Mouse (Mus musculus) intestine, postnatal 0 days (tissue): ENCODE measurements around the gene Magi1. TPM values are rescaled to one million over a fixed set of nuclear protein-coding genes. Genes with fewer than 3 reads are reported as not detected.

Source experiments
- ATAC-seq: fragments of 200-750 bp; cut with Nextera tagmentation; 2 replicates; pipeline ENCODE4 v1.8.0; 2017; ENCODE audit warnings: mild to moderate bottlenecking, moderate TSS enrichment, moderate library complexity
- H3K27ac ChIP-seq: fragments of 300-500 bp; sonication (generic); 2 replicates; pipeline ENCODE4 v1.5.1; 2014; ENCODE audit warnings: mild to moderate bottlenecking, low read depth, low read length, moderate library complexity
- H3K27me3 ChIP-seq: fragments of 300-500 bp; sonication (generic); replicated peaks from 2 replicates; pipeline ENCODE4 v1.6.1; 2014; ENCODE audit warnings: low read length, mixed read lengths; ENCODE audit not compliant: control insufficient read depth, insufficient read depth
- H3K36me3 ChIP-seq: fragments of 300-500 bp; sonication (generic); 2 replicates; pipeline ENCODE4 v1.6.1; 2014; ENCODE audit warnings: mild to moderate bottlenecking, moderate library complexity; ENCODE audit not compliant: control insufficient read depth, insufficient read depth
- H3K4me1 ChIP-seq: fragments of 300-500 bp; sonication (generic); replicated peaks from 2 replicates; pipeline ENCODE4 v1.6.1; 2014; ENCODE audit warnings: antibody characterized with exemption, low read length, mixed read lengths; ENCODE audit not compliant: control insufficient read depth, insufficient read depth
- H3K4me2 ChIP-seq: fragments of 300-500 bp; sonication (generic); replicated peaks from 2 replicates; pipeline ENCODE4 v1.6.1; 2014; ENCODE audit warnings: low read depth, mild to moderate bottlenecking, moderate library complexity
- H3K4me3 ChIP-seq: fragments of 300-500 bp; sonication (generic); 2 replicates; pipeline ENCODE4 v1.5.1; 2014; ENCODE audit warnings: low read depth, low read length
- H3K9ac ChIP-seq: fragments of 300-500 bp; sonication (generic); 2 replicates; pipeline ENCODE4 v1.6.1; 2014; ENCODE audit warnings: mild to moderate bottlenecking, low read depth, low read length
- H3K9me3 ChIP-seq: fragments of 300-500 bp; sonication (generic); 2 replicates; pipeline ENCODE4 v1.6.1; 2016; ENCODE audit warnings: mixed run types; ENCODE audit not compliant: control insufficient read depth
- CTCF ChIP-seq: sonication (generic); IDR thresholded peaks from 2 replicates; pipeline ENCODE4 v1.5.1; 2016; ENCODE audit warnings: low read depth, mild to moderate bottlenecking, control low read depth, antibody characterized with exemption, moderate library complexity
- WGBS: fragments of 180-500 bp; shearing (Covaris S2); extraction: QIAGEN DNeasy Blood & Tissue Kit; methylation state at CpG from one replicate; pipeline ENCODE4 v1.1.7; 2014; 5-methylcytosine and 5-hydroxymethylcytosine counted together
- polyA plus RNA-seq: library from polyadenylated mRNA; unstranded; fragments of >200 nt; fragmentation: Nextera tagmentation; extraction: Ambion mirVana; gene quantifications from 2 replicates; pipeline ENCODE4 v1.2.1, GENCODE M21; 2015

Gene Magi1
- polyA plus RNA-seq, 1 experiment from 2014 or later = 4.2 TPM

DNA sequence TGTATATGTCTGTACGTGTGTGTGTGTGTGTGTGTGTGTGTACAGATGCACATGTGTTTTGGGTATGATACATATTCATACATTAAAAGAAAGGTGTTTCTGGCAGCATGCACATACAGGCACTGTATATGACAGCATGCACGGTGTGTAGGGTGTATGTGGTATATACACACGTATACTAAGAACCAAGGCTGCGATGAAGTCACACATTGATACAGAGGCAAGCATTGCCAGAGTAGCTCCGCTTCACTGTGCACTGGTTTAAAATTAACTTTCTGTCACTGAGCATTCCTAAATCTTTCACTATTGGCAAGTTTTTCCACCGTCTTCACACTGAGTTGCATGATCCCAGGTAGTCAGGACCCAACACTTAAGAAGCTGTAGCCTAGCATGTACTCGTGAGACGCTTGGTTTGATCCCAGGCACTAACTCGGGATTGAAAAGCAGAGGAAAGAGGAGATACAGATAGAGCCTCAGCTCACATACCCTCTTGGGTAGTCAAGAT, 34.4 kb downstream of the Magi1 start:
- ATAC-seq = no peak

DNA sequence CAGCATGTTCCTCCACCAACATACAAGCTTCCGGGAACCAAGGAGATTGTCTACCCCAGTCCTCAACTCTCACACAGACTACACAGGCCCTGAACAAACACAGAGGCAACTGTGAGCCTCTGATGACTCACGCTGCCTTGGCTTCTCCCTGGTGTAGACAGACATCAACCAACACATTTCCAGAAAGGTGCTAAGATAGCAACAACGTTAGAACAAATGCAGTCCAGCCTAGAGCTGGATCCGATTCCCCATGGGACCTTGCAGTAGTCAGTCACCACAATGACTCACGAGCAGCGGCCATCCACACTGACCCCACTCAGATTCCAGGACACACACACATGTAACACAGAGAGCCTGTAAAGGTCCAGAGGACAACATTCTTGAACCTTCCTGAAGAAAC, 42.5 kb downstream of the Magi1 start:
- H3K9ac ChIP-seq = no peak overlapping the region
- H3K4me3 ChIP-seq = no peak overlapping the region
- H3K36me3 ChIP-seq = no peaks in the 10 kb centered on the region
- peak; percentile 61 for ATAC-seq
- TF ChIP-seq CTCF = no peak
- H3K27me3 ChIP-seq = no peaks in the 10 kb centered on the region
- no peak overlapping the region for H3K4me2 ChIP-seq
- H3K9me3 ChIP-seq = no peaks in the 10 kb centered on the region
- H3K27ac ChIP-seq = no peak overlapping the region; the same call in 1 of the 2 replicates
- 0 out of 2 replicates have a peak, but pooled peaks cover 4% of the 10 kb centered on the region for H3K4me1 ChIP-seq
- WGBS = 37% methylated on average over 6 of the region's 6 CpGs

More for the DNA sequence above, 34.4 kb downstream of the Magi1 start:
- Histone ChIP-seq H3K4me3 (no peak overlapping the region), H3K4me2 (no peak overlapping the region), H3K9ac (no peak overlapping the region), H3K4me1 (peaks cover 4% of the 10 kb centered on the region; the same call in 1 of the 2 replicates), H3K9me3 (no peaks in the 10 kb centered on the region), H3K27ac (no peak overlapping the region), H3K36me3 (no peaks in the 10 kb centered on the region), H3K27me3 (no peaks in the 10 kb centered on the region)
- TF ChIP-seq CTCF = no peak
- WGBS = 75% methylated on average over 9 of the region's 9 CpGs

DNA sequence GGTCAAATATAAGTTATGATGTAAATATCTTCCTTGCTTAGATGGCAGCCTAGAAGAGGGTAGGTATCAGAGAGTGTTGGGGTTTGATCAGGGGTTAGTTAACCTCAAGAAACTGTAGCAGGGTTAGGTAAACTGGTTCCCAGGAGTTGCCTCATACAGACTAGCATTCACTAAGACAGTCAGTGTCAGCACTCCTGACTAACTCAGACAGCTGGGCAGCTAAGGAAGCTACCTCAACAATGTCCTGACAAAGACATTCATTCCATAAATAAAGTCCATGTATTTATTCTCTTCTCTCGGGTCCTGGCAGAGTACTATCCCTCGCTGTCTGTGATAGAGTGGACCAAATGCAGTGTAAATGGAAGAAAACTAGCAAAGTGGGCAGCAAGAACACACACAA, 45.1 kb downstream of the Magi1 start:
- Histone ChIP-seq H3K4me2 (no peak overlapping the region), H3K4me1 (peaks cover 4% of the 10 kb centered on the region; the same call in 1 of the 2 replicates), H3K4me3 (no peak overlapping the region), H3K27ac (peak overlapping the region; percentile 24; the same call in 1 of the 2 replicates), H3K27me3 (no peaks in the 10 kb centered on the region), H3K9me3 (no peaks in the 10 kb centered on the region), H3K36me3 (no peaks in the 10 kb centered on the region), H3K9ac (no peak overlapping the region)
- 74% methylated on average over 2 of the region's 2 CpGs for WGBS
- no peak for TF ChIP-seq CTCF
- no peak for ATAC-seq

DNA sequence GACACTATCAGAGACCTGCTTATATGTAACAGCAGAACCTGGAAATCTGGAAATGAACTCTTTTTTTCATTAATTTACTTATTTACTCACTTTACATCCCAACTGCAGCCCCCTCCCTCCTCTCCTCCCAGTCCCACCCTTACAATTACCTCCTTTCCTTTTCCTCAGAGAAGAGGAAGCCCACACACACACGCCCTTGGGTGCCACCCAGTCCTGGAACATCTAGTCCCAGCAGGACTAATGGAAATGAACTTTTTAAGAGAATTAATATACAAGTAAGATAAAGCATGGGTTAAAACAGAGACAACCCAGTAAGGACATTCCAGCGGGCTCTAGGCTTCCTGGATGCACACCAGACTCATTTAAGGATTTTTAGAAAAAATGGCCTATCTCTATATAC, 46.8 kb downstream of the Magi1 start:
- Histone ChIP-seq H3K4me3 (no peak overlapping the region), H3K36me3 (no peaks in the 10 kb centered on the region), H3K27me3 (no peaks in the 10 kb centered on the region), H3K4me1 (peaks cover 4% of the 10 kb centered on the region; the same call in 1 of the 2 replicates), H3K4me2 (no peak overlapping the region), H3K9ac (no peak overlapping the region), H3K9me3 (no peaks in the 10 kb centered on the region), H3K27ac (no peak overlapping the region)
- no peak for ATAC-seq
- WGBS = 74% methylated on average over 2 of the region's 2 CpGs
- no peak for TF ChIP-seq CTCF

DNA sequence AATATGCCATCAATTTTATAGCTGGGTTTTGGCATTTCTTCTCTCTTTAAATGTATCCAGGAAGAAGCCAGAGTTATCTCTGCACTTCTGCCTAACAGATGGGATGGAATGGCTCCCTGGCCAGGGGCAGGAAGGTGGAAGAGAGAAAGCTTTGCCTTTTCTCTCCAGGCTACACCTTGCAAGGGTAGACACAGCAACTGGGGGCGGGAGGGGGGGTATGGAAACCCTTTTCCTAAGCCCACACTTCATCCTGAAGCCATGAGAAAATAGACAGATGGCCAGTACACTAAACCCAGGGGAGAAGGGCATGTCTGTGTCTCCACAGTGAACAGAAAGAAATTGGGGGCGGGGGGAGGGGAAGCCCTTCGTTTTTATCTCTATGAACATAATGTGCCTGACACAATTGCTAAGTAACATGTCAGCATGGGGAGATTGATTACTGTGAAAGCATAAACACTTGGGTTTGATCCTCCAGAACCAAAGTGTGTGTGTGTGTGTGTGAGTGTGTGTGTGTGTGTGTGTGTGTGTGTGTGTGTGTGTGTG, 51.4 kb downstream of the Magi1 start:
- 37% methylated on average over 3 of the region's 3 CpGs for WGBS
- Histone ChIP-seq H3K27ac (no peak overlapping the region), H3K4me3 (no peak overlapping the region), H3K9me3 (no peaks in the 10 kb centered on the region), H3K27me3 (no peaks in the 10 kb centered on the region), H3K9ac (no peak overlapping the region), H3K4me2 (no peak overlapping the region), H3K36me3 (no peaks in the 10 kb centered on the region), H3K4me1 (peaks cover 11% of the 10 kb centered on the region)
- no peak for ATAC-seq
- TF ChIP-seq CTCF = no peak

DNA sequence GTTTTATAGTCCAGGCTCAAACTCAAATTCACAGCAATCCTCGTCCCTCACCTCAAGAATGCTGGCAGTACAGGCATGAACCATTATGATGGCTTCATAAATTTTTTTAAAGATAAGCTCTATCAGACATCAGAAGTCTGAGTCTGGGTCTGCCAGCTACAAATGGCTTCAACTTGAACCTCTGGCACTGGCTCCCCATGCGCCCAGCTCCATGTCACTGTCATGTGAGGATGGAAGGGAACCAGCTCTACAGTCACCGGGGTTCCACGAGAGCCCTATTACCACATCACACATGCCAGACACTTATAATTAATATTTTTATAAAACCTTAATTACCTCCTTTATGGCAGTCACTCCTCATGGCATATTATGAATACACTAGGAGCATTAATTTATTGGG, 51.9 kb downstream of the Magi1 start:
- 35% methylated on average over 4 of the region's 4 CpGs for WGBS
- Histone ChIP-seq H3K9ac (no peak overlapping the region), H3K27me3 (no peaks in the 10 kb centered on the region), H3K4me1 (peaks cover 11% of the 10 kb centered on the region), H3K9me3 (no peaks in the 10 kb centered on the region), H3K4me2 (peak overlapping the region; percentile 48), H3K36me3 (no peaks in the 10 kb centered on the region), H3K27ac (no peak overlapping the region), H3K4me3 (no peak overlapping the region)
- TF ChIP-seq CTCF = no peak
- ATAC-seq = 0 out of 2 replicates have a peak, but pooled peaks have one; percentile 25

DNA sequence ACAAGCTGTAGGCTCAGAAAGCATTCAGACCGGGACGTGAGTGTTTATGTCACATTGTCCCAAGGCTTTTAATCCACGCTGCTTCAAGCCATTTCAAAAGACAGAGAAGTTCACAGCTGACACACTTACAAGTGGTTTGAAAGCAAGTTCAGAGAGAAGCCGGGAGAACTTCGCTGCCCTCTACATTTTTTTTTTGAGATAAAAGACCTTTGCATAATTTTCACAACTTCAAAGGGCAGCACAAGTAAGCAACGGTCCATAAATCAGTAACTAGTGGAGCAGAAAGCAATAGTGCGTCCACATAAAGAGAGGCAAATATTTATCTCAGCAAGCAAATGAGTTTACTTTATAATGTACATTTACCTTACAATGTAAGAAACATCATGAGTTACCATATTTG, 52.4 kb downstream of the Magi1 start:
- H3K27ac ChIP-seq = peak overlapping the region; percentile 64; the same call in 1 of the 2 replicates
- H3K4me1 ChIP-seq = peaks cover 11% of the 10 kb centered on the region
- H3K9me3 ChIP-seq = no peaks in the 10 kb centered on the region
- no peak overlapping the region for H3K4me3 ChIP-seq
- no peak for TF ChIP-seq CTCF
- WGBS = 14% methylated on average over 7 of the region's 7 CpGs
- no peaks in the 10 kb centered on the region for H3K27me3 ChIP-seq
- ATAC-seq = no peak
- no peak overlapping the region for H3K9ac ChIP-seq
- peak overlapping the region; percentile 48 for H3K4me2 ChIP-seq
- no peaks in the 10 kb centered on the region for H3K36me3 ChIP-seq
